Mouse (Mus musculus) MEL (cell line): ENCODE results near the gene Chp1. TPM values are rescaled to one million over a fixed set of nuclear protein-coding genes. Genes with fewer than 3 reads are reported as not detected.
A peak's percentile ranks its signal among the peaks of the same experiment; 100 is the strongest.

Experiments
- DNase-seq: peaks from one replicate; pipeline ENCODE4 v3.0.0; 2011; ENCODE audit warnings: low read depth, low spot score
- H3K27ac ChIP-seq: 2 replicates; pipeline ENCODE4 v1.5.1; 2012; ENCODE audit warnings: low read depth, mild to moderate bottlenecking, control low read depth, low read length, moderate library complexity; ENCODE audit not compliant: control insufficient read depth
- H3K27me3 ChIP-seq, 2 experiments: fragments of 150-350 bp in 1 of 2; sonication (generic) in 1 of 2; 2 replicates each; pipeline ENCODE4 v1.6.1; 2012; ENCODE audit warnings: low read length in 2 of 2, mild to moderate bottlenecking in 2 of 2, improper control_type of control experiment in 1 of 2, moderate library complexity in 1 of 2; ENCODE audit not compliant: insufficient read depth in 2 of 2, control insufficient read depth in 1 of 2
- H3K36me3 ChIP-seq, 2 experiments: 2 replicates each; pipeline ENCODE4 v1.6.1; 2012 to 2014; ENCODE audit warnings: low read length in 2 of 2, improper control_type of control experiment in 1 of 2, inconsistent platforms in 1 of 2, mild to moderate bottlenecking in 1 of 2; ENCODE audit not compliant: insufficient read depth in 2 of 2, control insufficient read depth in 1 of 2
- H3K4me1 ChIP-seq, 2 experiments: fragments of 150-350 bp in 1 of 2; sonication (generic) in 1 of 2; 2 replicates each; pipeline ENCODE4 v1.6.1; 2012; ENCODE audit warnings: low read length in 2 of 2, improper control_type of control experiment in 1 of 2, mild to moderate bottlenecking in 1 of 2; ENCODE audit not compliant: insufficient read depth in 2 of 2, control insufficient read depth in 1 of 2
- H3K4me3 ChIP-seq, 2 experiments: fragments of 150-350 bp in 1 of 2; sonication (generic) in 1 of 2; 2 replicates each; pipeline ENCODE4 v1.5.1; 2012; ENCODE audit warnings: low read depth in 2 of 2, low read length in 2 of 2, mild to moderate bottlenecking in 2 of 2, moderate library complexity in 2 of 2, control low read depth in 1 of 2, improper control_type of control experiment in 1 of 2; ENCODE audit not compliant: control insufficient read depth in 1 of 2, insufficient read depth in 1 of 2
- H3K79me2 ChIP-seq: 2 replicates; pipeline ENCODE4 v1.6.1; 2012; ENCODE audit warnings: mild to moderate bottlenecking, low read length, moderate library complexity; ENCODE audit not compliant: control insufficient read depth, poor library complexity, insufficient read depth
- H3K9ac ChIP-seq: 2 replicates; pipeline ENCODE4 v1.6.1; 2012; ENCODE audit warnings: low read depth, mild to moderate bottlenecking, control low read depth, low read length, moderate library complexity; ENCODE audit not compliant: control insufficient read depth, poor library complexity, severe bottlenecking
- H3K9me3 ChIP-seq: fragments of 150-350 bp; sonication (generic); replicated peaks from 2 replicates; pipeline ENCODE4 v1.6.1; 2012; ENCODE audit warnings: mild to moderate bottlenecking, low read length, improper control_type of control experiment, moderate library complexity; ENCODE audit not compliant: insufficient read depth
- CHD2 ChIP-seq: IDR thresholded peaks from 2 replicates; pipeline ENCODE4 v1.6.1; 2011; ENCODE audit warnings: low read length, improper control_type of control experiment
- CTCF ChIP-seq, 3 experiments: IDR thresholded peaks in 2 of 3; conservative IDR thresholded peaks in 1 of 3; 2 replicates each; pipeline ENCODE4 v1.5.1; 2011 to 2012; ENCODE audit warnings: low read length in 3 of 3, low read depth in 2 of 3, mild to moderate bottlenecking in 2 of 3, improper control_type of control experiment in 1 of 3, inconsistent platforms in 1 of 3, mixed read lengths in 1 of 3, moderate library complexity in 1 of 3; ENCODE audit not compliant: control insufficient read depth in 1 of 3, insufficient read depth in 1 of 3, poor library complexity in 1 of 3, severe bottlenecking in 1 of 3
- ELF1 ChIP-seq: IDR thresholded peaks from 2 replicates; pipeline ENCODE4 v1.6.1; 2014; ENCODE audit warnings: low read depth, mild to moderate bottlenecking, inconsistent platforms, low read length, improper control_type of control experiment, moderate library complexity
- EP300 ChIP-seq, 2 experiments: IDR thresholded peaks; 2 replicates each; pipeline ENCODE4 v1.6.1; 2011; ENCODE audit warnings: improper control_type of control experiment in 2 of 2, low read length in 2 of 2, low read depth in 1 of 2, mild to moderate bottlenecking in 1 of 2
- GABPA ChIP-seq: IDR thresholded peaks from 2 replicates; pipeline ENCODE4 v1.6.1; 2012; ENCODE audit warnings: low read depth, mild to moderate bottlenecking, inconsistent platforms, low read length, improper control_type of control experiment, moderate library complexity
- HCFC1 ChIP-seq: IDR thresholded peaks from 2 replicates; pipeline ENCODE4 v1.6.1; 2012; ENCODE audit warnings: low read depth, mild to moderate bottlenecking, inconsistent platforms, low read length, improper control_type of control experiment, moderate library complexity
- KAT2A ChIP-seq: conservative IDR thresholded peaks from 2 replicates; pipeline ENCODE4 v1.6.1; 2012; ENCODE audit warnings: low read depth, low read length, improper control_type of control experiment, inconsistent platforms
- NELFE ChIP-seq: IDR thresholded peaks from 2 replicates; pipeline ENCODE4 v1.6.1; 2011; ENCODE audit warnings: low read depth, low read length, improper control_type of control experiment
- NRF1 ChIP-seq: IDR thresholded peaks from 2 replicates; pipeline ENCODE4 v1.6.1; 2014; ENCODE audit warnings: low read depth, mild to moderate bottlenecking, inconsistent platforms, low read length, improper control_type of control experiment, moderate library complexity; ENCODE audit not compliant: poor library complexity, insufficient read depth, severe bottlenecking
- POLR2A ChIP-seq, 2 experiments: IDR thresholded peaks; 2 replicates each; pipeline ENCODE4 v1.6.1; 2011 to 2012; ENCODE audit warnings: low read length in 2 of 2, mild to moderate bottlenecking in 2 of 2, control low read depth in 1 of 2, improper control_type of control experiment in 1 of 2, low read depth in 1 of 2, moderate library complexity in 1 of 2; ENCODE audit not compliant: control insufficient read depth in 1 of 2, insufficient read depth in 1 of 2, poor library complexity in 1 of 2
- POLR2AphosphoS5 ChIP-seq: IDR thresholded peaks from 2 replicates; pipeline ENCODE4 v1.6.1; 2012; ENCODE audit warnings: low read depth, borderline replicate concordance, mild to moderate bottlenecking, inconsistent platforms, low read length, moderate library complexity, mixed read lengths
- RAD21 ChIP-seq: IDR thresholded peaks from 2 replicates; pipeline ENCODE4 v1.6.1; 2011; ENCODE audit warnings: mild to moderate bottlenecking, low read depth, low read length, improper control_type of control experiment
- RCOR1 ChIP-seq: IDR thresholded peaks from 2 replicates; pipeline ENCODE4 v1.6.1; 2012; ENCODE audit warnings: low read depth, mild to moderate bottlenecking, inconsistent platforms, low read length, improper control_type of control experiment
- SIN3A ChIP-seq: IDR thresholded peaks from 2 replicates; pipeline ENCODE4 v1.6.1; 2012; ENCODE audit warnings: low read length, improper control_type of control experiment, inconsistent platforms
- SMC3 ChIP-seq: IDR thresholded peaks from 2 replicates; pipeline ENCODE4 v1.6.1; 2011; ENCODE audit warnings: low read depth, low read length, improper control_type of control experiment
- TAL1 ChIP-seq: IDR thresholded peaks from 2 replicates; pipeline ENCODE4 v1.6.1; 2012; ENCODE audit warnings: mild to moderate bottlenecking, inconsistent platforms, low read length, moderate library complexity, mixed read lengths
- TBP ChIP-seq: IDR thresholded peaks from 2 replicates; pipeline ENCODE4 v1.8.0; 2011; ENCODE audit warnings: low read depth, low read length, improper control_type of control experiment
- ZNF384 ChIP-seq: IDR thresholded peaks from 2 replicates; pipeline ENCODE4 v1.6.1; 2012; ENCODE audit warnings: low read depth, mild to moderate bottlenecking, inconsistent platforms, low read length, improper control_type of control experiment
- polyA plus RNA-seq, 2 experiments: library from polyadenylated mRNA; stranded (reverse) in 1 of 2; unstranded in 1 of 2; fragments of >175 nt in 1 of 2; fragments of >200 nt in 1 of 2; gene quantifications; 2 replicates each; pipeline versions ENCODE4 v1.2.1 to v1.2.4; 2012; ENCODE audit warnings: low replicate concordance in 2 of 2, low read depth in 1 of 2; ENCODE audit not compliant: insufficient read length in 2 of 2, insufficient read depth in 1 of 2, missing spikeins in 1 of 2
- total RNA-seq: library from RNA; depleted of rRNA; stranded (reverse); fragments of 300-350 nt; gene quantifications from 2 replicates; pipeline ENCODE4 v1.2.3, GENCODE M21; 2012; rRNA removed

Chp1 gene
- total RNA-seq (32.5 and 35.4 TPM in 2 replicates), polyA plus RNA-seq (10 to 100 TPM in 1 of 2 experiments, not detected in 1; 74.8 TPM)

GRCm38 (mm10) chr2:119547522-119548370, at the start of gene Chp1, which contains the start of gene Exd1:
Chp1 (plus strand) TSS chr2:119547697.
Exd1 (minus strand) TSS chr2:119547627.
- no peaks in the 10 kb centered on the region for H3K27me3 ChIP-seq
- no peaks in the 10 kb centered on the region for H3K9me3 ChIP-seq
- peak within 1 kb of the TSS; percentile 93 for H3K9ac ChIP-seq
- H3K27ac ChIP-seq, result peak within 1 kb of the TSS; percentile 83
- H3K4me3 ChIP-seq, result peak within 1 kb of the TSS; percentile 88 to 97
- TF ChIP-seq SMC3, result no peak
- no peak; the same call in 1 of the 2 replicates for TF ChIP-seq NELFE
- no peak for TF ChIP-seq CTCF (IDR thresholded peaks at IDR 0.05 in 2 of 3, conservative IDR thresholded peaks at IDR 0.05 in 1 of 3; ENCODE audit: control insufficient read depth in 1 of 3, insufficient read depth in 1 of 3, low read depth in 2 of 3, low read length in 3 of 3, poor library complexity in 1 of 3, severe bottlenecking in 1 of 3)
- peak; percentile 96 for TF ChIP-seq SIN3A
- peak; percentile 44 to 63; a peak in 2 of 4 replicates for TF ChIP-seq POLR2A (IDR thresholded peaks at IDR 0.05; ENCODE audit: control insufficient read depth in 1 of 2, insufficient read depth in 1 of 2, low read depth in 1 of 2, low read length in 2 of 2, poor library complexity in 1 of 2)
- TF ChIP-seq GABPA, result no peak
- TF ChIP-seq ELF1, result peak; percentile 91
- TF ChIP-seq EP300 (IDR thresholded peaks at IDR 0.05; ENCODE audit: low read depth in 1 of 2, low read length in 2 of 2), result no peak
- no peak for TF ChIP-seq TAL1
- TF ChIP-seq POLR2AphosphoS5, result no peak
- no peak for TF ChIP-seq CHD2
- TF ChIP-seq HCFC1, result peak; percentile 79
- peak; percentile 83 for TF ChIP-seq NRF1
- TF ChIP-seq KAT2A, result no peak
- no peak for TF ChIP-seq RCOR1
- peak; percentile 11; the same call in 1 of the 2 replicates for TF ChIP-seq TBP
- no peak for TF ChIP-seq RAD21
- H3K79me2 ChIP-seq, result peaks cover 8% of the 10 kb centered on the region
- DNase-seq, result peak; percentile 98
- H3K4me1 ChIP-seq, result peaks cover 0 to 16% of the 10 kb centered on the region in 2 experiments; a peak in 2 of 4 replicates
- peaks cover 0 to 21% of the 10 kb centered on the region in 2 experiments; a peak in 2 of 4 replicates for H3K36me3 ChIP-seq

- Histone ChIP-seq H3K4me1 (no peaks in the 10 kb centered on the region), H3K9me3 (no peaks in the 10 kb centered on the region), H3K27ac (no peak overlapping the region), H3K79me2 (no peaks in the 10 kb centered on the region), H3K36me3 (no peaks in the 10 kb centered on the region), H3K4me3 (no peak overlapping the region), H3K9ac (no peak overlapping the region), H3K27me3 (peaks cover 2% of the 10 kb centered on the region in 2 experiments; a peak in 2 of 4 replicates)
- TF ChIP-seq NRF1, result no peak
- peak; percentile 94 for TF ChIP-seq ZNF384
- DNase-seq, result no peak
These were observed 48.6 kb upstream of the Chp1 start for GRCm38 (mm10) chr2:119498859-119499258.
